In genomic region chr11:98675829-98676363, GRCm38 (mm10) we compare ENCODE assay signal across 30 mouse cellular contexts. TPM values are rescaled to one million over a fixed set of nuclear protein-coding genes. Genes with fewer than 3 reads are reported as not detected.
DNase-seq lines count a peak whose midpoint lies in the region; ATAC-seq and TF ChIP-seq lines count a peak whose summit lies in the region.
"Had no signal": no experiment of that assay in that cellular context is flagged by ENCODE, and none has a peak within 500 bp of the region (broad histone marks: within the 10 kb centered on the region; RNA-seq: fewer than 3 reads in every experiment).

No protein-coding gene starts in this region.

- WGBS in heart, embryonic 13.5 days, result 23% methylated on average over 7 of the region's 7 CpGs
- 13% methylated on average over 7 of the region's 7 CpGs for WGBS in kidney, postnatal 0 days
- 52% methylated on average over 7 of the region's 7 CpGs for WGBS in hindbrain, embryonic 11.5 days

- TF ChIP-seq POLR2A in CH12.LX (IDR thresholded peaks at IDR 0.05; ENCODE audit: low read depth, low read length) (no peak), MEL (IDR thresholded peaks at IDR 0.05; ENCODE audit: control insufficient read depth in 1 of 2, insufficient read depth in 1 of 2, low read depth in 1 of 2, low read length in 2 of 2, poor library complexity in 1 of 2) (peak in 1 of 2 experiments; percentile 24; a peak in 1 of 4 replicates)

- no peaks in the 10 kb centered on the region for H3K36me3 ChIP-seq in heart, embryonic 13.5 days
- H3K36me3 ChIP-seq in kidney, postnatal 0 days (ENCODE audit: insufficient read depth, low read length), result no peaks in the 10 kb centered on the region
- H3K36me3 ChIP-seq in CH12.LX (replicated peaks in 1 of 2; ENCODE audit: control insufficient read depth in 1 of 2, insufficient read depth in 1 of 2, low read length in 1 of 2) (no peaks in the 10 kb centered on the region), MEL (ENCODE audit: control insufficient read depth in 1 of 2, insufficient read depth in 2 of 2, low read length in 2 of 2) (peaks cover 0 to 23% of the 10 kb centered on the region in 2 experiments; a peak in 2 of 4 replicates)
- H3K36me3 ChIP-seq in hindbrain, embryonic 11.5 days (ENCODE audit: control insufficient read depth, insufficient read depth, low read length), result no peaks in the 10 kb centered on the region
- H3K36me3 ChIP-seq: embryonic facial prominence, embryonic 10.5 days; embryonic facial prominence, embryonic 12.5 days; forebrain, embryonic 15.5 days; G1E had no signal

- TF ChIP-seq RAD21 in CH12.LX (IDR thresholded peaks at IDR 0.05; ENCODE audit: low read depth, low read length) (no peak), MEL (IDR thresholded peaks at IDR 0.05; ENCODE audit: low read depth, low read length) (no peak)

- H3K79me2 ChIP-seq in CH12.LX (replicated peaks; ENCODE audit: control insufficient read depth, extremely low read depth, insufficient read depth, poor library complexity, severe bottlenecking), result no peaks in the 10 kb centered on the region
- H3K79me2 ChIP-seq in MEL (ENCODE audit: control insufficient read depth, insufficient read depth, low read length, poor library complexity), result no peaks in the 10 kb centered on the region

- H3K9ac ChIP-seq in heart, embryonic 13.5 days, result peak overlapping the region; percentile 28; the same call in 1 of the 2 replicates
- 0 out of 2 replicates have a peak overlapping the region, but pooled peaks have one; percentile 13 for H3K9ac ChIP-seq in kidney, postnatal 0 days (ENCODE audit: low read depth, low read length)
- no peak overlapping the region for H3K9ac ChIP-seq in CH12.LX (ENCODE audit: insufficient read depth, low read depth)
- H3K9ac ChIP-seq in MEL (ENCODE audit: control insufficient read depth, low read depth, low read length, poor library complexity, severe bottlenecking), result 0 out of 2 replicates have a peak overlapping the region, but pooled peaks have one; percentile 16
- H3K9ac ChIP-seq in hindbrain, embryonic 11.5 days (ENCODE audit: low read depth, low read length), result no peak overlapping the region
- H3K9ac ChIP-seq: embryonic facial prominence, embryonic 12.5 days; forebrain, embryonic 13.5 days; forebrain, embryonic 15.5 days; forebrain, postnatal 0 days had no signal

- in situ Hi-C loops in CH12.LX (cut with MboI; ENCODE audit: low pct_ligation_motif_present, low pct_unique_long_range_greater_than_20kb, low sequenced_read_pairs), result loop anchor here (10.0 kb wide), 1 partner anchor 71 kb away; no protein-coding TSS in a partner anchor

- TF ChIP-seq CTCF in kidney, postnatal 0 days (IDR thresholded peaks at IDR 0.05; ENCODE audit: low read depth), result no peak
- TF ChIP-seq CTCF in CH12.LX (conservative IDR thresholded peaks at IDR 0.05 in 1 of 2, IDR thresholded peaks at IDR 0.05 in 1 of 2; ENCODE audit: low read depth in 2 of 2, low read length in 2 of 2) (no peak), MEL (IDR thresholded peaks at IDR 0.05 in 2 of 3, conservative IDR thresholded peaks at IDR 0.05 in 1 of 3; ENCODE audit: control insufficient read depth in 1 of 3, insufficient read depth in 1 of 3, low read depth in 2 of 3, low read length in 3 of 3, poor library complexity in 1 of 3, severe bottlenecking in 1 of 3) (no peak)

- no peak overlapping the region for H3K4me3 ChIP-seq in heart, embryonic 13.5 days
- H3K4me3 ChIP-seq in kidney, postnatal 0 days (replicated peaks; ENCODE audit: low read depth, low read length), result no peak overlapping the region
- no peak overlapping the region for H3K4me3 ChIP-seq in CH12.LX (replicated peaks in 1 of 3; ENCODE audit: low read depth in 2 of 3, low read length in 2 of 3, poor library complexity in 1 of 3)
- no peak overlapping the region for H3K4me3 ChIP-seq in MEL (ENCODE audit: control insufficient read depth in 1 of 2, insufficient read depth in 1 of 2, low read depth in 2 of 2, low read length in 2 of 2)
- no peak overlapping the region for H3K4me3 ChIP-seq in hindbrain, embryonic 11.5 days (ENCODE audit: low read depth, low read length)
- H3K4me3 ChIP-seq: embryonic facial prominence, embryonic 10.5 days; embryonic facial prominence, embryonic 12.5 days; forebrain, embryonic 13.5 days; forebrain, embryonic 15.5 days had no signal

- DNase-seq in heart, adult 11 months, result no peak
- no peak for DNase-seq in kidney, postnatal 0 days (ENCODE audit: low spot score)
- DNase-seq in kidney, postnatal 4 days, result no peak
- DNase-seq in CH12.LX (ENCODE audit: extremely low read depth) (no peak), MEL (ENCODE audit: low read depth, low spot score) (peak; percentile 75)
- no peak for DNase-seq in hindbrain, embryonic 11.5 days (ENCODE audit: low spot score)
- no peak for DNase-seq in layer of hippocampus, adult 8-10 months (ENCODE audit: low spot score in 2 of 2)
- DNase-seq: adrenal gland, adult 8-10 months; adrenal gland, postnatal 14 days; adrenal gland, postnatal 36 days; B cell, adult 2 months; cerebellum, adult 11-12 months; cerebellum, adult 2 months; cerebellum, adult 9-10 months; cerebellum, postnatal 10 days; cerebellum, postnatal 25 days; forebrain, postnatal 0 days had no signal

- H3K27me3 ChIP-seq in heart, embryonic 13.5 days (replicated peaks), result peaks cover 15% of the 10 kb centered on the region
- no peaks in the 10 kb centered on the region for H3K27me3 ChIP-seq in kidney, postnatal 0 days (ENCODE audit: insufficient read depth, low read length)
- H3K27me3 ChIP-seq in CH12.LX (replicated peaks) (peaks cover 39% of the 10 kb centered on the region), MEL (ENCODE audit: control insufficient read depth in 1 of 2, insufficient read depth in 2 of 2, low read length in 2 of 2) (no peaks in the 10 kb centered on the region)
- H3K27me3 ChIP-seq in hindbrain, embryonic 11.5 days (ENCODE audit: control insufficient read depth, insufficient read depth, low read length), result no peaks in the 10 kb centered on the region
- H3K27me3 ChIP-seq: embryonic facial prominence, embryonic 12.5 days; forebrain, embryonic 15.5 days; Patski had no signal

- H3K4me1 ChIP-seq in heart, embryonic 13.5 days, result no peaks in the 10 kb centered on the region
- no peaks in the 10 kb centered on the region for H3K4me1 ChIP-seq in kidney, postnatal 0 days (replicated peaks; ENCODE audit: insufficient read depth, low read length)
- H3K4me1 ChIP-seq in CH12.LX (ENCODE audit: control insufficient read depth in 1 of 2, insufficient read depth in 2 of 2) (peaks cover 14 to 33% of the 10 kb centered on the region in 2 experiments), MEL (ENCODE audit: control insufficient read depth in 1 of 2, insufficient read depth in 2 of 2, low read length in 2 of 2) (peaks cover 18 to 37% of the 10 kb centered on the region in 2 experiments)
- H3K4me1 ChIP-seq in hindbrain, embryonic 11.5 days (replicated peaks; ENCODE audit: control insufficient read depth, insufficient read depth, low read length), result no peaks in the 10 kb centered on the region
- H3K4me1 ChIP-seq: embryonic facial prominence, embryonic 12.5 days; forebrain, embryonic 13.5 days; forebrain, embryonic 15.5 days had no signal

- ATAC-seq in heart, embryonic 13.5 days (ENCODE audit: extremely low read depth, insufficient number of reproducible peaks, low FRiP score, low TSS enrichment), result no peak
- no peak for ATAC-seq in kidney, postnatal 0 days (replicated peaks; ENCODE audit: low FRiP score, low read depth)
- ATAC-seq in hindbrain, embryonic 11.5 days (ENCODE audit: low FRiP score), result no peak
- ATAC-seq: activated CD4-positive, CD25-positive, alpha-beta regulatory T cell, adult 4 months; CD4-positive, CD25-positive, alpha-beta regulatory T cell, adult 4 months; forebrain, embryonic 13.5 days; forebrain, embryonic 15.5 days; forebrain, postnatal 0 days; Patski had no signal

- H3K27ac ChIP-seq in heart, embryonic 13.5 days (replicated peaks), result no peak overlapping the region
- H3K27ac ChIP-seq in kidney, postnatal 0 days, result no peak overlapping the region
- no peak overlapping the region for H3K27ac ChIP-seq in CH12.LX (ENCODE audit: insufficient read depth, low read depth)
- H3K27ac ChIP-seq in MEL (ENCODE audit: control insufficient read depth, low read depth, low read length), result peak overlapping the region; percentile 38
- no peak overlapping the region for H3K27ac ChIP-seq in hindbrain, embryonic 11.5 days (ENCODE audit: low read depth, low read length)
- H3K27ac ChIP-seq: embryonic facial prominence, embryonic 10.5 days; embryonic facial prominence, embryonic 12.5 days; forebrain, embryonic 13.5 days; forebrain, embryonic 15.5 days had no signal

- H3K4me2 ChIP-seq in heart, embryonic 13.5 days, result no peak overlapping the region
- no peak overlapping the region for H3K4me2 ChIP-seq in kidney, postnatal 0 days (ENCODE audit: low read length)
- H3K4me2 ChIP-seq in CH12.LX (ENCODE audit: insufficient read depth, low read depth, poor library complexity, severe bottlenecking), result no peak overlapping the region
- H3K4me2 ChIP-seq in hindbrain, embryonic 11.5 days (replicated peaks; ENCODE audit: low read depth, low read length), result no peak overlapping the region
- H3K4me2 ChIP-seq: embryonic facial prominence, embryonic 12.5 days; forebrain, embryonic 13.5 days; forebrain, embryonic 15.5 days had no signal

- dilution Hi-C loops in CH12.LX (cut with MboI; ENCODE audit: extremely low pct_ligation_motif_present, extremely low pct_unique_long_range_greater_than_20kb, low sequenced_read_pairs), result no loop called here

- TF ChIP-seq EP300 in CH12.LX (IDR thresholded peaks at IDR 0.05; ENCODE audit: low read length) (no peak), MEL (IDR thresholded peaks at IDR 0.05; ENCODE audit: low read depth in 1 of 2, low read length in 2 of 2) (peak; percentile 43 to 52; a peak in 3 of 4 replicates)

- H3K9me3 ChIP-seq in heart, embryonic 13.5 days, result no peaks in the 10 kb centered on the region
- no peaks in the 10 kb centered on the region for H3K9me3 ChIP-seq in kidney, postnatal 0 days (replicated peaks; ENCODE audit: low read length)
- no peaks in the 10 kb centered on the region for H3K9me3 ChIP-seq in CH12.LX (replicated peaks; ENCODE audit: low read length)
- no peaks in the 10 kb centered on the region for H3K9me3 ChIP-seq in MEL (replicated peaks; ENCODE audit: insufficient read depth, low read length)
- no peaks in the 10 kb centered on the region for H3K9me3 ChIP-seq in hindbrain, embryonic 11.5 days (ENCODE audit: control insufficient read depth, low read length)
- H3K9me3 ChIP-seq: embryonic facial prominence, embryonic 10.5 days; embryonic facial prominence, embryonic 12.5 days; forebrain, embryonic 13.5 days; forebrain, embryonic 15.5 days; G1E had no signal

RNA-seq across cellular contexts. Expression of gene Psmd3, which starts 6.5 kb away (rescaled TPM):
- 165 and 167 TPM in 2 replicates for polyA plus RNA-seq in heart, embryonic 13.5 days (2015; fragmentation: Nextera tagmentation; extraction: Ambion mirVana)
- polyA plus RNA-seq in kidney, postnatal 0 days (2015; fragmentation: Nextera tagmentation; extraction: Ambion mirVana), result 234 and 259 TPM in 2 replicates
- total RNA-seq in CH12.LX (2012; rRNA removed) (291 and 337 TPM in 2 replicates), CH12.LX (2014; rRNA removed) (163 and 166 TPM in 2 replicates), MEL (2012; rRNA removed) (350 and 385 TPM in 2 replicates)
- polyA plus RNA-seq in CH12.LX (2012; ENCODE audit: insufficient read length, low read depth) (345 and 354 TPM in 2 replicates), MEL (2012; ENCODE audit: insufficient read depth in 1 of 2, insufficient read length in 2 of 2, low read depth in 1 of 2, low replicate concordance in 2 of 2, missing spikeins in 1 of 2) (100 to 1,000 TPM; 214 to 417 TPM)
- 154 and 155 TPM in 2 replicates for polyA plus RNA-seq in hindbrain, embryonic 11.5 days (2014; fragmentation: Nextera tagmentation; extraction: Ambion mirVana)
- total RNA-seq in layer of hippocampus, adult 8-10 months (2022), result 100 to 1,000 TPM; 115 to 128 (median 124) TPM

RNA-seq across cellular contexts. Expression of gene Gsdma, which starts 11.7 kb away (rescaled TPM):
- polyA plus RNA-seq in heart, embryonic 13.5 days (2015; fragmentation: Nextera tagmentation; extraction: Ambion mirVana), result 0.12 TPM in 1 of 2 replicates, not detected in the other
- polyA plus RNA-seq in kidney, postnatal 0 days (2015; fragmentation: Nextera tagmentation; extraction: Ambion mirVana), result 0.21 TPM in 1 of 2 replicates, not detected in the other
- total RNA-seq in CH12.LX (2012; rRNA removed), result not detected in 2 replicates
- total RNA-seq in CH12.LX (2014; rRNA removed), result not detected in 2 replicates
- 0.08 and 0.10 TPM in 2 replicates for polyA plus RNA-seq in CH12.LX (2012; ENCODE audit: insufficient read length, low read depth)
- 0.23 and 0.62 TPM in 2 replicates for total RNA-seq in MEL (2012; rRNA removed)
- polyA plus RNA-seq in MEL (2012; ENCODE audit: insufficient read depth in 1 of 2, insufficient read length in 2 of 2, low read depth in 1 of 2, low replicate concordance in 2 of 2, missing spikeins in 1 of 2), result 1 to 10 TPM in 1 of 2 experiments, not detected in 1; 1.2 TPM
- polyA plus RNA-seq in hindbrain, embryonic 11.5 days (2014; fragmentation: Nextera tagmentation; extraction: Ambion mirVana), result not detected in 2 replicates
- total RNA-seq in layer of hippocampus, adult 8-10 months (2022), result under 1 TPM in 1 of 4 experiments, not detected in 3; 0.22 TPM
- total RNA-seq: adrenal gland, adult 18-20 months; adrenal gland, adult 8-10 months; adrenal gland, postnatal 36 days; forebrain, postnatal 0 days; G1E had no signal
- polyA plus RNA-seq: embryonic facial prominence, embryonic 10.5 days; forebrain, embryonic 11.5 days; forebrain, embryonic 13.5 days; forebrain, embryonic 15.5 days had no signal

RNA-seq across cellular contexts. Expression of gene Csf3, which starts 25.2 kb away (rescaled TPM):
- polyA plus RNA-seq in heart, embryonic 13.5 days (2015; fragmentation: Nextera tagmentation; extraction: Ambion mirVana), result not detected in 2 replicates
- polyA plus RNA-seq in kidney, postnatal 0 days (2015; fragmentation: Nextera tagmentation; extraction: Ambion mirVana), result 0.13 and 0.19 TPM in 2 replicates
- not detected in 2 replicates for total RNA-seq in CH12.LX (2012; rRNA removed)
- not detected in 2 replicates for total RNA-seq in CH12.LX (2014; rRNA removed)
- 0.21 and 0.29 TPM in 2 replicates for polyA plus RNA-seq in CH12.LX (2012; ENCODE audit: insufficient read length, low read depth)
- total RNA-seq in MEL (2012; rRNA removed), result not detected in 2 replicates
- polyA plus RNA-seq in MEL (2012; ENCODE audit: insufficient read depth in 1 of 2, insufficient read length in 2 of 2, low read depth in 1 of 2, low replicate concordance in 2 of 2, missing spikeins in 1 of 2), result under 1 TPM in 1 of 2 experiments, not detected in 1; 0.18 TPM
- polyA plus RNA-seq in hindbrain, embryonic 11.5 days (2014; fragmentation: Nextera tagmentation; extraction: Ambion mirVana), result not detected in 2 replicates
- total RNA-seq in layer of hippocampus, adult 8-10 months (2022), result not detected
- total RNA-seq: adrenal gland, adult 18-20 months; adrenal gland, adult 8-10 months; adrenal gland, postnatal 14 days; adrenal gland, postnatal 36 days; forebrain, postnatal 0 days had no signal
- polyA plus RNA-seq: activated CD4-positive, CD25-positive, alpha-beta regulatory T cell, adult 4 months; CD4-positive, CD25-positive, alpha-beta regulatory T cell, adult 4 months; cerebellum, adult 2 months; embryonic facial prominence, embryonic 10.5 days; embryonic facial prominence, embryonic 12.5 days; embryonic facial prominence, embryonic 14.5 days; forebrain, embryonic 11.5 days; forebrain, embryonic 15.5 days; forebrain, postnatal 0 days; G1E had no signal

RNA-seq across cellular contexts. Expression of gene Gsdma2, which starts 29.3 kb away (rescaled TPM):
- polyA plus RNA-seq in heart, embryonic 13.5 days (2015; fragmentation: Nextera tagmentation; extraction: Ambion mirVana), result not detected in 2 replicates
- polyA plus RNA-seq in kidney, postnatal 0 days (2015; fragmentation: Nextera tagmentation; extraction: Ambion mirVana), result not detected in 2 replicates
- total RNA-seq in CH12.LX (2012; rRNA removed) (not detected in 2 replicates), CH12.LX (2014; rRNA removed) (not detected in 2 replicates), MEL (2012; rRNA removed) (not detected in 2 replicates)
- polyA plus RNA-seq in CH12.LX (2012; ENCODE audit: insufficient read length, low read depth) (not detected in 2 replicates), MEL (2012; ENCODE audit: insufficient read depth in 1 of 2, insufficient read length in 2 of 2, low read depth in 1 of 2, low replicate concordance in 2 of 2, missing spikeins in 1 of 2) (not detected)
- polyA plus RNA-seq in hindbrain, embryonic 11.5 days (2014; fragmentation: Nextera tagmentation; extraction: Ambion mirVana), result not detected in 2 replicates
- not detected for total RNA-seq in layer of hippocampus, adult 8-10 months (2022)
- total RNA-seq: forebrain, postnatal 0 days had no signal
- polyA plus RNA-seq: activated CD4-positive, CD25-positive, alpha-beta regulatory T cell, adult 4 months; CD4-positive, CD25-positive, alpha-beta regulatory T cell, adult 4 months; cerebellum, adult 2 months; cortical plate, adult 2 months; embryonic facial prominence, embryonic 10.5 days; embryonic facial prominence, embryonic 12.5 days; embryonic facial prominence, embryonic 14.5 days; forebrain, embryonic 11.5 days; forebrain, embryonic 13.5 days; forebrain, embryonic 15.5 days; G1E; Patski had no signal

RNA-seq across cellular contexts. Expression of gene Gsdma3, which starts 49.7 kb away (rescaled TPM):
- polyA plus RNA-seq in heart, embryonic 13.5 days (2015; fragmentation: Nextera tagmentation; extraction: Ambion mirVana), result not detected in 2 replicates
- not detected in 2 replicates for polyA plus RNA-seq in kidney, postnatal 0 days (2015; fragmentation: Nextera tagmentation; extraction: Ambion mirVana)
- total RNA-seq in CH12.LX (2012; rRNA removed), result not detected in 2 replicates
- not detected in 2 replicates for total RNA-seq in CH12.LX (2014; rRNA removed)
- polyA plus RNA-seq in CH12.LX (2012; ENCODE audit: insufficient read length, low read depth), result not detected in 2 replicates
- total RNA-seq in MEL (2012; rRNA removed), result not detected in 2 replicates
- not detected for polyA plus RNA-seq in MEL (2012; ENCODE audit: insufficient read depth in 1 of 2, insufficient read length in 2 of 2, low read depth in 1 of 2, low replicate concordance in 2 of 2, missing spikeins in 1 of 2)
- not detected in 2 replicates for polyA plus RNA-seq in hindbrain, embryonic 11.5 days (2014; fragmentation: Nextera tagmentation; extraction: Ambion mirVana)
- total RNA-seq in layer of hippocampus, adult 8-10 months (2022), result under 1 TPM in 1 of 4 experiments, not detected in 3; 0.27 TPM
- total RNA-seq: forebrain, postnatal 0 days; G1E had no signal
- polyA plus RNA-seq: activated CD4-positive, CD25-positive, alpha-beta regulatory T cell, adult 4 months; cerebellum, adult 2 months; cortical plate, adult 2 months; embryonic facial prominence, embryonic 10.5 days; embryonic facial prominence, embryonic 12.5 days; embryonic facial prominence, embryonic 14.5 days; forebrain, embryonic 11.5 days; forebrain, embryonic 13.5 days; forebrain, embryonic 15.5 days; forebrain, postnatal 0 days; G1E; Patski had no signal

Comparison
In these comparisons a context has a peak if more than half of its experiments do, and no peak if none do; other contexts are left out.
1. H3K9ac ChIP-seq: peak in heart, embryonic 13.5 days (single experiment), kidney, postnatal 0 days (single experiment) and MEL (single experiment); none in CH12.LX (single experiment) and hindbrain, embryonic 11.5 days (single experiment).